Mouse (Mus musculus) Patski (cell line): ENCODE data around the gene Cdh23. TPM values are rescaled to one million over a fixed set of nuclear protein-coding genes. Genes with fewer than 3 reads are reported as not detected.

Experiments
- ATAC-seq: fragments of 100-300 bp; one replicate; pipeline ENCODE4 v1.8.0; 2021
- CTCF ChIA-PET: fragments of 350-600 bp; sonication (Branson Sonifier 250); formaldehyde crosslinking; loops from one replicate; lab custom pipeline; 2022; ENCODE audit warnings: inconsistent platforms; lab: Charles Lee
- POLR2A ChIA-PET: fragments of 350-600 bp; sonication (Branson Sonifier 250); formaldehyde crosslinking; loops from one replicate; lab custom pipeline; 2022; ENCODE audit warnings: antibody characterized with exemption, inconsistent platforms; lab: Charles Lee
- DNase-seq: peaks from one replicate; pipeline ENCODE4 v3.0.0-alpha.2; 2011; ENCODE audit warnings: low read depth, low spot score
- H3K27me3 ChIP-seq: fragments of 371-371 bp; one replicate; pipeline ENCODE4 v1.5.1; 2021
- CTCF ChIP-seq: fragments of 100-300 bp; IDR thresholded peaks from one replicate; pipeline ENCODE4 v1.5.1; 2021
- in situ Hi-C: fragments of 300-500 bp; cut with MboI; formaldehyde crosslinking; loops from 3 replicates; pipeline ENCODE4 v1.11.1; 2018; ENCODE audit warnings: low pct_unique_long_range_greater_than_20kb, mixed read lengths
- polyA plus RNA-seq: library from polyadenylated mRNA; unstranded; gene quantifications from one replicate; pipeline ENCODE4 v1.2.3, GENCODE M21; 2021

Gene Cdh23
- polyA plus RNA-seq, 1 experiment from 2014 or later: 0.19 TPM

DNA sequence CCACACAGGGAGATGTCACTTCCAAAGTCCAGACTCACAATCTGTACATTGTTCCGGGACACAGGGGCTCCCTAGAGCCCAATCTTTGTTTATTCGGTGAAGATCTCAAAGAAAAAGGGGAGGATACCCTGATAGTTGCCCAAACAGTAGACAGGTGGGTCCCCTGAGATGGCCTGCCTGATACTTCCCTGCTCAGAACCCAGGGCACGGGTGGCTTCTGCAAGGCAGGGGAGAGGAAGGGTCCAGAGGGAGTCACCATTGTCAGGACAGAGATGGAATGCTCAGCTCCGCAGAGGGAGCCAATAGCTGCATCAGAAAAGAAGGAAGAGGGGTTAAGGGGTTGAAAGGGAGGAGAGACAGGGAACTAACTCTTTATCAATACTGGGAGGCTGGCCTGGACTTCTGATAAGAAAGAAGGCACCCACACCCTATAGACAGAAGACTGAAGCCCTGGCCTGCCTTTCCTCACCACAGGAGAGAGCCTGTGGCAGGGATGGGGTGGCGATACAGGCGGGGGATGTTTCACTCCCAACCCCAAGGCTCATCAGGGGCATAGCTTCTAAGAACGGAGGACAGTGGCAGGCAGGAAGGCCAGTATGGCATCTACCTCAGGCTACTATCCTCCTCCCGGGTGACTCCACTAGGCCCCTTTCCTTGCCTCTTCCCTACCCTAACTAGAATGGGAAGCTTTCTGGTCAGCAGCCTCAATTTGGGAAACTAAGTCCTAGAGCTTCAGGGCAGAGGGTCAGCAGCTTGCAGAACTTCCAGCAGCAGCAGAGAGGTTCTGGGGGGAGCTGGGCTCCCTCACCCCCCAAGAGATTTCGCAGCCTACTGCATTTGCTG is 348.3 kb downstream of the Cdh23 start:
- CTCF ChIA-PET: interaction anchor here (0.8 to 1.5 kb wide), 2 partner anchors 59 to 71 kb away, joined by 4 read pairs; no protein-coding TSS in a partner anchor
- POLR2A ChIA-PET: no interaction called here

DNA sequence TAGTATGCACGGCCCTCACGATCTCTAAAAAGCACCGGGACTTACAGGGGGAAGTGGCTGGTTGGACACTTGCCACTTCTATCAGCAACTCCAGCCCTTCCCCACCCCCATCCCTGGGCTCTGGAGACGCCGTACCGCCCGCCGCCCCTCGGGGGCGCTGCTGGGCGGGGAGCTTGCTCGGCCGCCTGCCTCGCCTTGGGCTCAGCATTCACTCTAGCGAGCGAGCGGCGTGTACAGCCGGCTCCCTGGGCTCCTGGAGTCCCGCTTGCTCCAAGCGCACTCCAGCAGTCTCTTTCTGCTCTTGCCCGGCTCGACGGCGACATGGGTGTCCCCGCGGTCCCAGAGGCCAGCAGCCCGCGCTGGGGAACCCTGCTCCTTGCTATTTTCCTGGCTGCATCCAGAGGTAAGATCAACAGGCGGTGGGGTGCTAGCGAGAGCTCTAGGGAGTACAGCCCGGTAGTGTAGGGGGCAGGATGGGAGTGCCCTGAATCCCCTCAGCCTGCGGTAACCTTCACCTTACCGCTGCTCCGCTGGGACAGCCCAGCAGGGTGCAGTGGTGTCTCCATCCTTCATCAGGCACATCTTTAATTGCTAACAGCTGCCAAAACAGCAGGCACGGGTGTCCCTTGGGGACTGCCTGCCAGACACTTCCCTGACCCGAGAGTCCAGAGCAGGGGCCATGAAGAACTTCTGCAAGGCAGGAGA is 349.4 kb downstream of the Cdh23 start, which contains the start of gene Vsir:
Vsir (plus strand) TSS at position 151 of the 705 bp plus-strand sequence.
- POLR2A ChIA-PET: no interaction called here
- in situ Hi-C loops: no loop called here
- ATAC-seq: no peak
- no peak for TF ChIP-seq CTCF
- no peaks in the 10 kb centered on the region for H3K27me3 ChIP-seq
- CTCF ChIA-PET: no interaction called here
- DNase-seq: no peak

More for the DNA sequence above, 348.3 kb downstream of the Cdh23 start:
- TF ChIP-seq CTCF: no peak
- no peak for DNase-seq
- no peak for ATAC-seq
- in situ Hi-C loops: no loop called here
- no peaks in the 10 kb centered on the region for H3K27me3 ChIP-seq

DNA sequence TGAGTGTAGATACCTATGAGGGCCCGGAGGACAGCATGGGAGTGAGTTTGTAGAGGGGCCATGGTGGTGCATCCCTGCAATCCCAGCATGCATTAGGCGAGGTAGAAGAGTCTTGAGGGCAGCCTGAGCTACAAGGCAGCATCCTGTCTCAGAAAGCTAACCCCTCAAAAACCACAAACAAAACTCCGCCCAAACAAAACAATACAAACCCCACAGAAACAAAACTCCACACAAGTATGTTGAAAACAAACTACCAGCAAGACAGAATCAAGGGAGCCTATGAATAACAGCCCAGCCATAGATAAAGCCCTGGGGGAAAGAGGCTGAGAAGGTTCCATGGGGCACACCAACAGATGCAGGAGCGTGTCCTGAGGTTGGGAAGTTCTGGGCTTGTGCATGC is 350.2 kb downstream of the Cdh23 start:
- POLR2A ChIA-PET: interaction anchor here (0.6 kb wide), 1 partner anchor 114 kb away, joined by 5 read pairs; no protein-coding TSS in a partner anchor
- ATAC-seq (no peak), DNase-seq (no peak)
- no peaks in the 10 kb centered on the region for H3K27me3 ChIP-seq
- CTCF ChIA-PET: no interaction called here
- TF ChIP-seq CTCF: no peak
- in situ Hi-C loops: no loop called here

DNA sequence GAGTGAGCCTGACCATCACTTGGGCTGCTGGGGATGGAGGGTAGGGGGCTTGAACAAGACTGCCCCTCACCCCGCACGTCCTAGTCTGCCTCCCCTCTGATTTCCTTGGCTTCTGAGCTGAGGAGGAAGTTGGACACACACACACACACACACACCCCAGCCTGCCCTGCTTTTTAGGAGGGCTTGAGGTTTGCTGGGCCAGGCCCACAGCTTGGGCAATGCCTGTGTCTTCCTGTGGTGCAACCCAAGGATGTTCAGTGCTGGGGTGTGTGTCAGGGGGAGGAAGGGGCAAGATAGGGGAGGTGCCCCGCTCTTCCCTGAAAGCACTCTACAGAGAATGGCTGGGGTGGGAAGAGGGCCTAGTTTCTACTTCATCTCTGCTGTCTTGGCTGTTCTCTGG is 352.2 kb downstream of the Cdh23 start:
- CTCF ChIA-PET: interaction anchor here (1.4 kb wide), 1 partner anchor 8 kb away, joined by 4 read pairs; no protein-coding TSS in a partner anchor
- no peak for TF ChIP-seq CTCF
- no peak for ATAC-seq
- no peaks in the 10 kb centered on the region for H3K27me3 ChIP-seq
- POLR2A ChIA-PET: no interaction called here
- in situ Hi-C loops: no loop called here
- no peak for DNase-seq

DNA sequence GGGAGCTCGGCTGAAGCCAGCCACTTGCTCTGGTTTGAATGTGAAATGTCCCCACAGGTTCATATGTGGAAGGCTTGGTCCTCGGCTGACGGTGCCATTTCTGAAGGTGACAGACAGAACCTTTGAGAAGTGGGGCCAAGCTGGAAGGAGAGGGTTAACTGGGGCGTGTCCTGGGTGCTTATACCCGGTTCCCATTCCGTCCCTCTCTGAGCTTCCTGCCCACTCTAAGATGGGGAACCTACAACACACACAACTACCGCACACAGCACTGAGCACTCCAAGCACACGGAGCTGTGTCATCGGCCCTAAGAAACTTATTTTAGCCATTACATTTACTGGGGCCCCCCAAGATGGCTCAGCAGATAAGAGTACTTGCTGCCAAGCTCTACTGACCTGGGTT is 354.8 kb downstream of the Cdh23 start:
- POLR2A ChIA-PET: no interaction called here
- no peak for TF ChIP-seq CTCF
- ATAC-seq (no peak), DNase-seq (no peak)
- in situ Hi-C loops: no loop called here
- CTCF ChIA-PET: interaction anchor here (1.2 to 1.5 kb wide), 3 partner anchors 10 to 17 kb away, joined by 3 to 6 read pairs (median 3); no protein-coding TSS in a partner anchor
- H3K27me3 ChIP-seq: no peaks in the 10 kb centered on the region

DNA sequence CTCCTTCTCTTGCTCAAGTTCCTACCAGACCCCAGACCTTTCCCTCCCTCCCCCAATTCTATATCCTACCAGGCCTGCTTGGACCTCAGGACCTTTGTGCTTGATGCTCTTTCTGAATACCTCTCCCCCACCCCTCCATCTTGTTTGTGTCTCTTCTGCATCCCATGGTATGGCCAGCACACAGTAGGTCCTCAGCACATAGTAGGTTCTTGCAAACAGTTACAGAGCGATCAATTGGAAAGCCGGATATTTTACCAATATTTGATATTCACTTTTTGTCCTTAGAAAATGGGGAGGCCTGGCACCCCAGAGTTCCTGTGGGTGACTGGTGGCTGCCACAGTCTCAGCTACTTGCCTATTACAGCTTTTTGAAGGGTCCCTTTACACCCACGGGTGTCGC is 361.3 kb downstream of the Cdh23 start:
- CTCF ChIA-PET: interaction anchor here (2.3 kb wide), 1 partner anchor 10 kb away, joined by 4 read pairs; no protein-coding TSS in a partner anchor
- no peak for TF ChIP-seq CTCF
- in situ Hi-C loops: no loop called here
- POLR2A ChIA-PET: no interaction called here
- DNase-seq (no peak), ATAC-seq (no peak)
- no peaks in the 10 kb centered on the region for H3K27me3 ChIP-seq

DNA sequence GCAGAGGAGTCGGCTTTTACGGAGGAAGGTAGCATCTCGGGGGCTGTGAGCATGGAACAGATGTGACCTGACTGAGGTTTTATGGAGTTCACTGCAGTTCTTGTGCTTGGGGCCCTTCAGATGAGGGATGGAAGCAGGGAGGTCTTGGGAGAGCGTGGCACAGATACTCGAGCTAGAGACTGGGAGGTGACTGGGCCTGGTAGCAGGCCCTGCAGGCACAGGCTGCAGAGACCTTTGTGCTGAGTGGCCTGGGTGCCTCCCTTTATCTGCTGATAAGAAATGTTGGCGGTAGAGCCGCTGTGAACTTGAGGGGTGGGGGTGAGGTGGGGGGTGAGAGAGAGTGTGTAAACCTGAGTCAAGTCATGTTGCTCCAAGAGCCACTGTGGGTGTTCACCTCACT is 361.7 kb downstream of the Cdh23 start:
- ATAC-seq (no peak), DNase-seq (no peak)
- in situ Hi-C loops: no loop called here
- no peaks in the 10 kb centered on the region for H3K27me3 ChIP-seq
- TF ChIP-seq CTCF: no peak
- ChIA-PET POLR2A (no interaction called here), CTCF (no interaction called here)

DNA sequence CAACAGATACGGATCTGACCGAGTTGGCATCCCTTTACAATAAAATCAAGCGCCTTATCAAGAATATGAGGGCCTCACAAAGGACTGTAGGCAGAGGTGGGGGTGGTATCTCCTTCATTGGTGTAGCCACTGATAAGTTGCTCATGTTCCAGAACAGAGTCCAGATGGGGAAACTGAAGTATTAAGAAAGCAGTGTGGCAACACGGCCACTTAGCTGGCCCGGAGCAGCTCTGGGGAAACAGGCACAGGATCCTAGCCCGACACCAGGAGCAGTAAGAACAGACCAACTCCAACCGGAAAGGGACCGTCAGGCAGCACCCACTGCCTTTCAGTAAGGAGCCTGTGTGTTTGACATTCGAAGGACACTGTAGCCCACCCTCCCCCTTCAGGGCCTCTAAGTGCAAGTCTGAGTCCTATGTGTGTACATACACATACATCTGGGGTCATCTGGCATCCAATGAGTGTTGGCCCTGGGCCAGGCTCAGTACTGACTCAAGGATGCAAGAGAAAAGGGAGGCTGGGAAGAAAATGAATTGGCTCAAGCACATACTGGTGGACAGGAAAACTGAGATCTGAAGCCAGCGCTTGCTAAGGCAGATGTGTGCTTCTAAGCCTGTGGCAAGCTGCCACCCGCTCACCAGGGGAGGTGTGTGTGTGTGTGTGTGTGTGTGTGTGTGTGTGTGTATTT is 367.2 kb downstream of the Cdh23 start:
- ChIA-PET POLR2A (no interaction called here), CTCF (no interaction called here)
- no peak for ATAC-seq
- DNase-seq: no peak
- peaks cover 6% of the 10 kb centered on the region for H3K27me3 ChIP-seq
- in situ Hi-C loops: no loop called here
- no peak for TF ChIP-seq CTCF

DNA sequence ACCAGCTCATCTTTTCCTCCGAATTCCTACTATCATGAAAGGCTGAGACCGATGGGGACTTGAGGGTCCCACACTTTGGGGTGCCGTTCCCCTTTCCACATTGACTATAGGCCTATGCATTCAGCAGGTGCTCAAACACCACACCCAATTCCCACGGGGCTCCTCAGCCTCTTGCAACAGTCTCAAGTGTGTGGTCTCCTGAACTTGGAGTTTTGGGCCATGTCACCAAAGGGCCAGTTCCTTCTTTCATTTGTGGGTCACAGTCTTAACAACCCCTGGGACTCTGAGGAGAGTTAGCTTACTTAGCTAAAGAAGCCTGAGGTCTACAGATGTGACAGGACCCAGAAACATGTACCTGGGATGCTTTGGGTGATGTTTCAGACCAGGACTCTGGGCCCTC is 380.1 kb downstream of the Cdh23 start:
- H3K27me3 ChIP-seq: no peaks in the 10 kb centered on the region
- ChIA-PET POLR2A (interaction anchor here (0.6 kb wide), 1 partner anchor 36 kb away, joined by 6 read pairs; no protein-coding TSS in a partner anchor), CTCF (interaction anchor here (0.9 to 1.2 kb wide), 2 partner anchors 92 to 96 kb away, joined by 3 read pairs; no protein-coding TSS in a partner anchor)
- ATAC-seq: no peak
- in situ Hi-C loops: no loop called here
- DNase-seq: no peak
- TF ChIP-seq CTCF: no peak

DNA sequence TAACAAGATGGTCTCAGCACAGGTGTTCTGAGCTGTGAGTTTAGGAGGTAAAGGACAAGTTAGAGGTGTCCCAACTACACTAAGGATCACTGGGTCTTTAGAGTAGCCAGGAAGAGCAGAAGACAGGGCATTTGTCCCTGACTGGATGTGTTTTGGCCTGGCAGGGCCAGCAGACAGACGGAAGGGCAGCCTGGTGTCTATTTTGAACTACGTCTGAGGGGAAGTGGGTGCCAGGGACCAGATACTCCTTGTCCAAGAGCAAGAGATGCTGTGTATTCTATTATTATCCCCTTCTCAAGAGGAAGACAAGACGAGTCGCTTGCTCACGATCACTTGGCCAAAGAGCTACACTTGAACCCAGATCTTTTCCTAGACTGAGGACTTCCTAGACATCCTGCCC is 382.7 kb downstream of the Cdh23 start:
- no peaks in the 10 kb centered on the region for H3K27me3 ChIP-seq
- TF ChIP-seq CTCF: no peak
- CTCF ChIA-PET: no interaction called here
- in situ Hi-C loops: loop anchor here (5.0 kb wide), 1 partner anchor 384 kb away; the partner anchor contains the start of gene Cdh23
- ATAC-seq (no peak), DNase-seq (no peak)
- POLR2A ChIA-PET: no interaction called here
